Mouse (Mus musculus) neural tube, embryonic 11.5 days (tissue): ENCODE results near the gene Wnt5a. TPM values are rescaled to one million over a fixed set of nuclear protein-coding genes. Genes with fewer than 3 reads are reported as not detected.

ENCODE experiments used
- ATAC-seq: fragments of 200-750 bp; cut with Nextera tagmentation; 2 replicates; pipeline ENCODE4 v1.8.0; 2017; ENCODE audit warnings: moderate number of reproducible peaks, mild to moderate bottlenecking, moderate TSS enrichment, moderate library complexity; ENCODE audit not compliant: insufficient read depth, low FRiP score, low TSS enrichment
- DNase-seq: peaks from one replicate; pipeline ENCODE4 v3.0.0-alpha.2; 2015; ENCODE audit warnings: low spot score
- H3K27ac ChIP-seq: fragments of 300-500 bp; sonication (generic); 2 replicates; pipeline ENCODE4 v1.5.1; 2014; ENCODE audit warnings: low read depth, mild to moderate bottlenecking, low read length
- H3K27me3 ChIP-seq: fragments of 300-500 bp; sonication (generic); 2 replicates; pipeline ENCODE4 v1.6.1; 2014; ENCODE audit warnings: mild to moderate bottlenecking, low read length, mixed read lengths; ENCODE audit not compliant: control insufficient read depth, insufficient read depth
- H3K36me3 ChIP-seq: fragments of 300-500 bp; sonication (generic); 2 replicates; pipeline ENCODE4 v1.6.1; 2014; ENCODE audit warnings: mild to moderate bottlenecking, low read length, moderate library complexity, mixed read lengths; ENCODE audit not compliant: control insufficient read depth, insufficient read depth
- H3K4me1 ChIP-seq: fragments of 300-500 bp; sonication (generic); 2 replicates; pipeline ENCODE4 v1.6.1; 2014; ENCODE audit warnings: low read length, mixed read lengths; ENCODE audit not compliant: control insufficient read depth, insufficient read depth
- H3K4me2 ChIP-seq: fragments of 300-500 bp; sonication (generic); 2 replicates; pipeline ENCODE4 v1.6.1; 2014; ENCODE audit warnings: low read depth, mild to moderate bottlenecking, moderate library complexity
- H3K4me3 ChIP-seq: fragments of 300-500 bp; sonication (generic); 2 replicates; pipeline ENCODE4 v1.5.1; 2014; ENCODE audit warnings: low read depth, low read length
- H3K9ac ChIP-seq: fragments of 300-500 bp; sonication (generic); 2 replicates; pipeline ENCODE4 v1.6.1; 2014; ENCODE audit warnings: mild to moderate bottlenecking, low read length
- H3K9me3 ChIP-seq: fragments of 300-500 bp; sonication (generic); 2 replicates; pipeline ENCODE4 v1.6.1; 2016; ENCODE audit warnings: low read length; ENCODE audit not compliant: control insufficient read depth
- WGBS: fragments of 180-500 bp; shearing (Covaris S2); extraction: QIAGEN DNeasy Blood & Tissue Kit; methylation state at CpG from one replicate; pipeline ENCODE4 v1.1.7; 2014; 5-methylcytosine and 5-hydroxymethylcytosine counted together
- polyA plus RNA-seq: library from polyadenylated mRNA; unstranded; fragments of >200 nt; fragmentation: Nextera tagmentation; extraction: Ambion mirVana; gene quantifications from 2 replicates; pipeline ENCODE4 v1.2.1, GENCODE M21; 2014

Gene Wnt5a
- polyA plus RNA-seq = 12.6 and 13.8 TPM in 2 replicates

DNA sequence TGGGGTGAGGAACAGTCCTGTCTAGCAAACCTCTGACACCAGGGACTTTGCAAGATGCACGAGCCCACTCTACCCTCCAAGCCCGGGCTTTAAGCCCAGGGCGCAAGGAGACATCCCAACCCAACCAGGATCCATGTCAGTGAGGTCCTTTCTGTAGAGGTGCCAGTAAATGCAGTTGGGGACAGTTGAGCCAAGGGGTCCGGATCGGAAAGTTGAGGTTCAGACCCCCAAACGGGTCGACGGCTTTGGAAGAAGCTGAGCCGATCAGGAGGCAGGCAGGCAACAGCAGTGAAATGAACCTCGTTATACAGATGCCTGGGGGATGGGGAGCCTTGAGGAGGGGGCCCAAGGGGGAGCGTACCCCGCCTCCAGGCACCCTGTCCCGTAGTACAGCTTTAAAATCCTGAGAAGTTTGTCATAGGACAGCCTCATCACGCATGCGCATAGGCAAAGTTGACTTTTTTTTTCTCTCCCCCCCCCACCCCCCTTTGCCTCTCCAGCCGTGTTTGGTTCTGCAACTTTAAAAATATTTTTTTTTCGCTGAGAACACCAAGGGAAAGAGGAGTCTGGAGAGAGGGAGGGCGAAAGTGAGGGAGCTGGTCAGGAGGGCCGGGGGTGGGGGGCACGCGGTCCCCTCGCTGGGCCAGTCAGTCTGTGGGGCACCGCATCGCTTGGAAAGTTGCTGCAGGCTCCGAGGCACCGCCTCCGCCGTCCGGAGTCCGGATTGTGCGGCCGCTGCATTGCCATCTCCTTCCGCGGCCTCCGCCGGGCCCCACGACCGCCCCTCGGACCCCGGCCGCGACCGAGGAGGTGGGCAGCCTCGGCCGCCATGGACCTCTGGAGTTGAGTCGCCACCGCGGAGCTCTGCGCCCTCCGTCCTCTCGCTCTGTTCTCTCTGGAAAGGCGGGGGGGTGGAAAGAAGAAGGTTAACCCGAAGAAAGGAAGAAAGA is at the start of gene Wnt5a:
TSS of gene Wnt5a (plus strand) at position 650 of the 950 bp plus-strand sequence.
- Histone ChIP-seq H3K36me3 (no peaks in the 10 kb centered on the region), H3K9me3 (no peaks in the 10 kb centered on the region), H3K27me3 (peaks cover 32% of the 10 kb centered on the region), H3K4me3 (peak within 1 kb of the TSS; percentile 61), H3K9ac (peak within 1 kb of the TSS; percentile 75), H3K4me2 (peak within 1 kb of the TSS; percentile 87), H3K27ac (peak within 1 kb of the TSS; percentile 49), H3K4me1 (peaks cover 6% of the 10 kb centered on the region; the same call in 1 of the 2 replicates)
- WGBS = 2% methylated on average over 53 of the region's 53 CpGs
- DNase-seq (peak; percentile 79), ATAC-seq (peak; percentile 49; the same call in 1 of the 2 replicates)

DNA sequence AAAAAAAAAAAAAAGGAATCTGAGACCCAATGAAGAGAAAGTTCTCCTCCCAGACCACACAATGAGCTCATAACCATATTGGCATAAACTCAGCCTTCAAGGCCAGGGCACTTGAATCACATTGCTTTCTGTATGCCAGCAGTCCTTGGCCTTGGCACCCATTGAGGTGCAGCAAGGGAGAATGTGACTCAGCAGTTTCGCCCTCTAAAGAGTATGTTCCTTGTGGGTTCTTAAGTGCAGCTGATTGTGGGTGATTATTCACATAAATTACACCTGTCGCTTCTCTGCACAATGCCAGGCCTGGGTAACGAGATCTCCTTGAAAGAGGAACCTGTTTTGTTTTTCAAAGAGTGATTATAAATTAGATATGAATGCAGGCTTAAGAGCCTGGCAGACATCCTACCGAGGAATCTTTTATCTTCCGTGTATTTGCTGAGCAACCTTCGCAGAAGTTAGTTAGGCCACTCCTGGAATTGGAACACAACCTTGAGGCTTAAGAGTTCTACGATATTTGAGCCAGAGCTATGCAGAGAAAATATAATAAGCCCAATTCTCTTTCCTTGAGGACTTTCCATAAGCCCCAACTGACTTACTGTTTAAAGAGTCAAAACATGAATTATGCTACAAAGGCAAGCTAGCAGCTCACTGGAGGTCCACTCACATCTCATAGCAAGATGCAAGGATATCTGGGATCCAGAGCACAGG is 48.0 kb upstream of the Wnt5a start:
- no peak for ATAC-seq
- Histone ChIP-seq H3K9me3 (no peaks in the 10 kb centered on the region), H3K4me2 (no peak overlapping the region), H3K27ac (no peak overlapping the region), H3K4me3 (no peak overlapping the region), H3K36me3 (no peaks in the 10 kb centered on the region), H3K4me1 (peaks cover 3% of the 10 kb centered on the region), H3K27me3 (peaks cover 27% of the 10 kb centered on the region), H3K9ac (no peak overlapping the region)
- no peak for DNase-seq
- WGBS = 71% methylated on average over 7 of the region's 7 CpGs

DNA sequence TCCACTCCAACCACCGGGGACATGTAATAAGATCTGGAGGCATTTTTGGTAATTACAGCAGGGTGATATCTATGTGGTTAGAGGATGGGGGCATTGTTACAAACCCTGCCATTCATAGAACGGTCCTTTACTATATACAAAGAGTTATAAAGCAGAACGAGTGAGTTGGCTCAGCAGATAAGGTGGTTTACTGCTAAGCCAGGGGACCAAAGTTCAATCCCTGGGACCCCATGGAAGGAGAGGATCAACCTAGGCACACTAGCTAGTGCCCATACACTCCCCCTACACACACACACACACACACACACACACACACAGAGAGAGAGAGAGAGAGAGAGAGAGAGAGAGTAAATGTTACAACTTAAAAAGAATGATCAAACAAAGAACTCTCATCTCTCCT is 47.1 kb upstream of the Wnt5a start:
- no peaks in the 10 kb centered on the region for H3K36me3 ChIP-seq
- peaks cover 26% of the 10 kb centered on the region for H3K27me3 ChIP-seq
- no peak overlapping the region for H3K9ac ChIP-seq
- no peak for ATAC-seq
- no peak overlapping the region for H3K4me2 ChIP-seq
- WGBS = 82% methylated on average over 3 of the region's 3 CpGs
- no peak overlapping the region for H3K27ac ChIP-seq
- DNase-seq = no peak
- H3K4me3 ChIP-seq = no peak overlapping the region
- no peaks in the 10 kb centered on the region for H3K4me1 ChIP-seq
- no peaks in the 10 kb centered on the region for H3K9me3 ChIP-seq

DNA sequence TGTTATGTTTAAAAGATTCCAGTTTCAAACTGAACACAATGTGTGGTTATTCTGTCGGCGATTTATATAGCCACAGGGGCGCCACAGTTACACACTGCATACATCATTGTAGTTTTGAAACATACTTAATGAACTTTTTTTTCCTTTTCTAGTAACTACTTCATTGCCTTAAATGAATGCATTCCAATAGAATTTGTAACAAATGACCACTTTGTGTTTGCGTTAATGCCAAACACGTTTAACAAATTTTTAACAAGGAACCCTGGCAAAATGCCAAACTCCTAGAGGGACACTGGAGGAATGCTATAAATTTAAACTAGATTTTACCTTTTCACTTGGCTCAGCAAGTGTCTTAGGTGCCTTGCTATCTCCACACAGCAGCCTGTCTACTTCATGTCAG is 36.6 kb upstream of the Wnt5a start:
- 76% methylated on average over 5 of the region's 5 CpGs for WGBS
- H3K9ac ChIP-seq = no peak overlapping the region
- H3K4me1 ChIP-seq = peaks cover 4% of the 10 kb centered on the region; the same call in 1 of the 2 replicates
- H3K27me3 ChIP-seq = no peaks in the 10 kb centered on the region
- no peaks in the 10 kb centered on the region for H3K36me3 ChIP-seq
- DNase-seq (no peak), ATAC-seq (no peak)
- H3K9me3 ChIP-seq = no peaks in the 10 kb centered on the region
- H3K4me2 ChIP-seq = no peak overlapping the region
- H3K4me3 ChIP-seq = no peak overlapping the region
- H3K27ac ChIP-seq = no peak overlapping the region

DNA sequence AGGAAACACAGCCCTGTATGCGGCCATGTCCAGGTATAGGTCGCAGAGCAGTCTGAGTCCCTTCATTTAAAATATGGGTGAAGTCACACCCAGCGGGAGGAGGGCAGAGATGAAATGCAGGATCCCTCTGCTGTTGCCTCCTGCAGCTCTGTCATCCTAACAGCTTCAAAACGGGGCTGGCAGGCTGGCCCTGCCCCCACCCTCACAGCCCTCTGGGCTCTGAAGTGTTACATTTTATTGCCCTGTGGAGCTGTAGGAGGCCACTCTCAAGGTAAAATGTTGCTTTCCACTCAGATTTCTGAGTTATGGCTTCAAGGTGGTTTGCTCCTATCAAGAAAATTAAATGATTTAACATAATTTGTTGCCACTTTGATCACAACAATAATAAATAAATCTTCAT is 34.9 kb upstream of the Wnt5a start:
- Histone ChIP-seq H3K27ac (no peak overlapping the region), H3K27me3 (no peaks in the 10 kb centered on the region), H3K4me3 (no peak overlapping the region), H3K9ac (no peak overlapping the region), H3K4me2 (no peak overlapping the region), H3K9me3 (no peaks in the 10 kb centered on the region), H3K36me3 (no peaks in the 10 kb centered on the region), H3K4me1 (peaks cover 4% of the 10 kb centered on the region; the same call in 1 of the 2 replicates)
- peak; percentile 35 for DNase-seq
- WGBS = 10% methylated on average over 4 of the region's 4 CpGs
- no peak for ATAC-seq

DNA sequence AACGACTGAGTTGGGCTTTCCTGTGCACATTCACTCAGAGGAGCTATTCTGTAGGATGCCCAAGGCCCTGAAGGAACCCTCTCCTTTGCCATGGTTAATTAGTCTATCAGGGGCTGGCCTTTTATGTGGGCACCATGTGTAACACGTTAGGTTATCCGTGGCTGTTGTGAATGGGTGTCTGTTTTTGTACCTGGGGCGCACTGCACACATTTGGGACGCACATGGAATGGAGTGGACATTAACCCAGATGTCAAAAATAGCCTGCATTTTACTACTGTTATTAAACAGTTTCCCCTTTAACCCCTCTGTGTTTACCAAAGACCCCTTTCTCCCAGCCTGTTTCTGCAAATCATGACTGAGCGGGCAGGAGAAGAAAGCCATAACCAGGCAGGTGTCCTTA is 34.3 kb upstream of the Wnt5a start:
- H3K9ac ChIP-seq = no peak overlapping the region
- DNase-seq (no peak), ATAC-seq (no peak)
- no peaks in the 10 kb centered on the region for H3K9me3 ChIP-seq
- no peaks in the 10 kb centered on the region for H3K27me3 ChIP-seq
- 35% methylated on average over 6 of the region's 6 CpGs for WGBS
- H3K4me1 ChIP-seq = peaks cover 4% of the 10 kb centered on the region; the same call in 1 of the 2 replicates
- no peak overlapping the region for H3K27ac ChIP-seq
- H3K4me2 ChIP-seq = no peak overlapping the region
- H3K4me3 ChIP-seq = no peak overlapping the region
- no peaks in the 10 kb centered on the region for H3K36me3 ChIP-seq

DNA sequence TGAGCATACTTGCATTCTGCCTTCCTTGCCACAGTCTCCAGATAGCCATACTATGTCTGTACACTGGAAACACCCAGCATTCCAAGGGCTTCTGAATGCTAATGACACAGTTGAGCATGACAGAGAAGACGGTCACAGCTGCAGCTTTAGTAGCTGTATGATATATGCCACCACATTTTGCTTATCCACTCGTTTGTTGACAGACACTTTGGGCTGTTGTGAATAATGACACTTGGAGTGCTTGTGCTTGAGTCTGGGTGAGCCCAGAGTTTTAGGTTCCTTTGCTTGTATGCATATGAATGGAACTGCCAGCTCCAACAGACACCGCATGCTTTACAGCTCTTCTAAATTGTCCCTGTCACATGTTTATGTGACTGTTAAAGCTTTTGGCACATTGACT is 29.5 kb upstream of the Wnt5a start:
- Histone ChIP-seq H3K9ac (no peak overlapping the region), H3K4me3 (no peak overlapping the region), H3K27ac (no peak overlapping the region), H3K27me3 (no peaks in the 10 kb centered on the region), H3K9me3 (no peaks in the 10 kb centered on the region), H3K4me1 (no peaks in the 10 kb centered on the region), H3K4me2 (no peak overlapping the region), H3K36me3 (no peaks in the 10 kb centered on the region)
- no peak for DNase-seq
- 14% methylated on average over 3 of the region's 3 CpGs for WGBS
- peak; percentile 63; the same call in 1 of the 2 replicates for ATAC-seq

DNA sequence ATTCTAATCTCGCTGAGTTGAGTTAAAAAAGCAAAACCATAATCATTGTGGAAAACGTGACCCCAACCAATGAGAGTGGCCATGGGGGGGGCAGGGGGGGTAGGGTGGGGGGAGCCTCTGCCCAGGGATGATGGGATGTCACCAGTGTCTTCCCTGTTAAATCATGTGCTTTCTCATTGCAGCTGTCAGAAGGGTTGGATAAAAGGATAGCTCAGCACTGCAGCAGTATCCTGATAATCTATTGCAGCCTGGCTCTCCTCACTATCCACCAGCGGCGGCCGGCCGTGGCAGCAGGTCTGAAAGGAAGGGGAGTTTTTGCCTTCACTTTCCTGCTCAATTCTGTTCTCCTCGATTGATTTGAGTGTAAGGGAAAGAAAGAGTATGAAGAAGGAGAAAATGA is 29.1 kb upstream of the Wnt5a start:
- ATAC-seq (0 out of 2 replicates have a peak, but pooled peaks have one; percentile 38), DNase-seq (no peak)
- Histone ChIP-seq H3K4me3 (no peak overlapping the region), H3K9me3 (no peaks in the 10 kb centered on the region), H3K4me2 (peak overlapping the region; percentile 19), H3K4me1 (no peaks in the 10 kb centered on the region), H3K36me3 (no peaks in the 10 kb centered on the region), H3K9ac (no peak overlapping the region), H3K27ac (no peak overlapping the region), H3K27me3 (no peaks in the 10 kb centered on the region)
- 19% methylated on average over 7 of the region's 7 CpGs for WGBS
